Mouse (Mus musculus) c-Kit-negative CD71-positive TER-119-positive erythroid progenitor cells, embryonic 14.5 days (primary cell): Measurements from ENCODE around the gene Fank1.

ENCODE experiments used
- DNase-seq: peaks from one replicate; pipeline ENCODE4 v3.0.0-alpha.2; 2013; ENCODE audit warnings: low read depth, low spot score

The Fank1 gene

DNA sequence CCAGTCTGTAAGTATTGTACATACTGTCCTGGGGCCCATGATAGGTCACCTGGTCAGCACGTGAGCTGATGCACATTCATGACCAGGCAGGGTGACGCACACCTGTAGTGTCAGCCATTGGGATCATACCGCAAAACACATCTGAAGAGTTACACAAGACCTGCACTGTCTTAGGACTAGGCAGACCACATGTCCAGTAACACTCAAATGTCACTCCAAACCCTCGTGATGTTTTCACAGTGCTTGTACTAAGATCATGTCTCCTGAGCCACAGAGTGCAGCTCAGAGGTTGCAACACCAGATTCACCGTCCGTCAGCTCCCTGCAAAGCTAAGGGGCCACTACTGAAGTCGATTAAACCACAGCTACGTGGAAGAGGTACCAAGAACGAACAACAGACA, 114.6 kb downstream of the Fank1 start:
- DNase-seq, result no peak

GRCm38 (mm10) chr7:133891796-133892195, 115.1 kb downstream of the Fank1 start:
- DNase-seq, result no peak

DNA sequence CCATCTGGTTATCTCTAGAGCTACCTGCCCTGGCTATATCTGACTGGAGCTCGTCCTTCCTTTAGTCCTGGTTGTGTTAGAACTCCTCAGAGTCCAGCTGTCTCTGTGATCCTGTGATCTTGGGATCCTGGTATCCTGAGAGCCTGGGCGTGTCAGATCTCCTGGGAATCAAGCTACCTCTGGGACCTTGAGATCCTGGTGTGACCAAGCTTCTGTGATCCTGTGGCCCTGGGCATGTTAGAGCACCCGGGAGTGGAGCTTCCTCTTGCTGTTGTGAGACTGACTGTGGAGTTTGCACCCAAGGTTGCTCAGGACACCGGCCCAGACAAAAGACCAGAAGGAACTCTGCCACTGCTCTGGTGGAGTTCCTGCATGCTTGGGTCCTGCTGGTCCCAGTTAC, 122.7 kb downstream of the Fank1 start:
- DNase-seq, result no peak

- DNase-seq, result no peak
Measured at GRCm38 (mm10) chr7:133908966-133909365, 132.3 kb downstream of the Fank1 start.

GRCm38 (mm10) chr7:133909833-133910375, 133.2 kb downstream of the Fank1 start:
- DNase-seq, result no peak

- no peak for DNase-seq
Measured at GRCm38 (mm10) chr7:133911881-133912280, 135.2 kb downstream of the Fank1 start.

- DNase-seq, result no peak
Measured at GRCm38 (mm10) chr7:133916230-133916629, 139.6 kb downstream of the Fank1 start.

DNA sequence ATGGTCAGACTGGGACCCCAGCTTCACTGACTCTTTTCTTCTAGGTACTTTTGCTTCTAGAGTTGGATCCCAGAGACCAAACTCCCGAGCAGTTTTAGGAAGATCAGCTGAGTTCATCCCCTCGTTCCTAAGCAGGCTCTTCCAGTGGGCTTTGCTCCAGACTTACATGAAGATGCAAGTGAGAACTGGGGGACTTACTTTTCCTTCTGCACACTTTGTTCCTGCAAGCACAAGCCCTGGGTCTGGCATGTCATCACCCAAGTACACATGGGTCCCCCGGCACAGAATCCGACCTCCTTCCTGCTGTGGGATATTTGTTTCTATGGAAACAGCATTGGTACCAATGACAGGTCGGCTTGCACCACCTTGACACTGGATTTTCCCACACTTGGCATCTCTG, 142.6 kb downstream of the Fank1 start:
- DNase-seq, result no peak

GRCm38 (mm10) chr7:133919918-133920317, 143.3 kb downstream of the Fank1 start:
- DNase-seq, result no peak

DNA sequence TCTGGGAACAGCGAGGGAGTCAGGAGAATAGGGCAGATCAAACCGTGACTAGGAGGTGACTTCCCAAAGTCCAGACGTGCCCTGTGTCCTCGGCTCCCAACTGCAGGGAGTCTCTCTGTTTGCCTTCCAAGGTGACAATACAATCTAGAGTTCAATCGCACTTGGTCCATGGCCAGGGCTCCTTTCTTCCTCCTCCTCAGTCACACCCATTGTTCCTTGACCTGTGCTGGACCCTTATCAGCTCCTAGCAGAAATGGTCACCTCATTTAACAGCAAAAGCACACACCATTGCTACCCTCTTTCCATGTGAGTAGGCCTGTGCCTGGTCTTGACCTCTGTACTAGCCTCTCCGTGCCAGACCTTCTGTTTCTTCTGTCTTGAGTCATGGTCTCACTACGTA, 144.1 kb downstream of the Fank1 start:
- no peak for DNase-seq

DNA sequence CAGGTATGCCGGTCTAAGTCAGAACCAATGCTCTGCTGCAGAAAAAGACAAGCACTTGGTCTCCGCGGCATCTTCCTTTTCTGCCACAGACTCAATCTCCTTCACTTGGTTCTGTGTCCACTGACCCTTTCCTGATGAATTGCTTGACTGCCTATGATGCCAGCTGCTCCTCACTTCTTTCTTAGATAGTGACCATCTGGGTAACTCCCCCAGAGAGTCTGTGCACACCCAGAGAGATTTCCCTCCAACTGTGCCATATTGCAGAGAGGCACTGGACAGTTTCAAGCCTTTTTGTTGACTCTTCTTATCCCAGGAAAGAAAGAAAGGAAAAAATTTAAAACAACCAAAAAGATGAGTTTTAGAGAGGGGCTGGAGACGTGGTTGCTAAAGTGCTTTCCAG, 144.6 kb downstream of the Fank1 start:
- no peak for DNase-seq

GRCm38 (mm10) chr7:133923994-133924393, 147.3 kb downstream of the Fank1 start:
- DNase-seq, result no peak

GRCm38 (mm10) chr7:133925771-133926170, 149.1 kb downstream of the Fank1 start:
- DNase-seq, result no peak

- no peak for DNase-seq
Measured at GRCm38 (mm10) chr7:133928981-133929380, 152.3 kb downstream of the Fank1 start.
